Mouse (Mus musculus): ENCODE data around the gene Sertad3.

DNA sequence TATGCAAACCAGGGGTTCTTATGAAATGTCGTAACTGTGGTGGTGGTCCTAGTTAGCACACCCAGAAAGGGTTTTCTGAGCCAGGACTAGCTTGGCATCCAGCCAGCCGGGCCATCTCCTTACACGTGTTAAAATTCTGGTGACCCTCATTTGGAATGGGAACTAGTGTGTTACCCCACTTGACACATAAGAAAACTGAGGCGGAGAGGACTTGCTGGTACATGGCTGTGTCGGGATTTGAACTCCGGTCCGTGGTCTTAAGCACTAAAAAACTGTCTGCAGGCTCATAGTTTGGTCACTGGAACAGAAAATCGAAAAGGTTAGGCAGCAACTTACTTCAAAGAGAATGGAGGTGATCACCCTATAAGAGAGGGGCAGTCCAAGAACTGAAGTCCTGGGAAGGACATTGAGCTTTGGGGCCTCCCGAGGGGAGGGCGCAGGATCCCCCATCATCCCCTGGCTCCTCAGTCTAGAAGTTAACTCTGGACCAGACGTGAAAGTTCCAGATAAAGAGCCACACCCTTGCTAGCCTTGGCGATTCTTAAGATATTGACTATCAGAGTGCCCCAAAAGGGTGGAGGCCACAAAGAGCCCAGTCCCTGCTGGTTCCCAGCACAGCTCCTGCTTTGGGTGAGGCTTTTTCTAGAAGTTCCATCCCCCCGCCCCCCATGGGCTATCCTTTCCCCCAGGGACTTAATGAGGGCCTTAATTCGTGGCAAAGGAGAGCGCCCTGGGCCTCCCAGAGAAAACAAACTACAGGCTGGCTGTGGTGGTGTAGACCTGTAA lies 25.0 kb upstream of the Sertad3 start:
- no peak for TF ChIP-seq CTCF (IDR thresholded peaks at IDR 0.05; ENCODE audit: low read depth, low read length)
- no peak for TF ChIP-seq POLR2A (IDR thresholded peaks at IDR 0.05; ENCODE audit: extremely low read depth, insufficient read depth, low read length)
